Mouse (Mus musculus): ENCODE measurements around the gene Cfap221.

The Cfap221 gene

DNA sequence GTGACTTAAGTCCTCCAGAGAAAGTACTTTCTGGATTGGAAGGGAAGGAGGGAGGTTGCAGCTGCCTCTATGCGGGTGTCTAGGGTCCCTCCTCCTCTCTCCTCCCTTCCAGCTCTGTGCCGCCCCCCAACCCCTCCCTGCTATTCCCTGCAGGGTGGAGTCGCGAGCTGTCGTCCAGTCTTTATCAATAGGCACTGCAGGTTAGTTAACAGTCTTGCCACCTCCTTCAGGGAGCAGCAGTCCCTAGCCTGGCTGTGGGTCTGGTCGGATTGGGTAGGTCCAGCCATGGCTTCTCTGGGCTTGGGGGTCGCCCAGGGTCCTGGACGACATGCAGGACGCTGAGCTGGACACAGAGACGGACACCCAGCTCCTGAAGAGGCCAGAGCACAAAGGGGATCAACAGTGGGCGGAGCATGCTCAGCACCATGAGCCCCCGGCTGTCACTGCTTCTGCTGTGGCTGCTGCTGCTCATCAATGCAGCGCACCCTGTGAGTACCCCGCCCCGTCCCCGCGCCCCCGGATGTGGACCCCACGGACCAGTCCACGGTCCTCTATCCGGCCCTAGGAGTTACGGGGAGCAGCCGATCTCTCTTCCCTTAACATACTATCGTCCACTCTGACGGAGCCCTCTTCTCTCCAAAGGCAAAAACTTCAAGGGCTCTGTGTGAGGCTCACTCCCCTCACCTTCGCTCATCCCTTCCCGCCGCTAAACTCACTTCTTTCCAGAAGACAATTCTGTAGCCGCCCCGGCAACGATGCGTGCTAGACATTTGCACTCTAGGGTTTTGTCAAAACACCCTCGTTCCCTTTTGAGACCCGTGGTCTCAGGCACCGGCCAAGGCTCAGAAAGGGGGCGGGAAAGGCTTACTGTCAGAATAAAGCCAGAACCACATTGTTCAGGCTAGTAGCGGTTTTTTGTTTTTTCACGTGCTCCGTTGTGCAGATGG, 10.1 kb upstream of the Cfap221 start, which contains the start of gene Sctr:
Sctr (plus strand) TSS at position 51 of the 947 bp plus-strand sequence.
- no peak for DNase-seq (ENCODE audit: low read depth)

DNA sequence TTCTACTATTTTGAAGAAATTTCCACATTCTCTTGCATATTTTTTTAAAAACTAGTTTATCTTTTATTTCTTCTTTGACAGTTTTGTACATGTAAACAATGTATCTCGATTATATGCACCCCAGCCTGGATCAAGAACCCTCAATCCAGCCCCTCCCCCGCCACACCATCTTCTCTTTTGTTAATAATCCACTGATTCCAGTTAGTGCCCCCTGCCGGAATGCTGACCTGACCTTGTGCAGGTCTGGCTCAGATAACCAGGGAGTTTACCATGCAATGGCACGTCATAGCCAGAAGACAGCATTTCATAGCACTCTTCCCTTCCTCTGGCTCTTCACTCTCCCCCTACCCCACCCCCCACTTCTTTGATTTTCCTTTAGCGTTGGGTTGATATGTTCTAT, 610 bp upstream of the Cfap221 start:
- DNase-seq (ENCODE audit: low read depth), result no peak

- DNase-seq (ENCODE audit: low read depth), result no peak
Measured at GRCm38 (mm10) chr1:119986555-119986954, 10.5 kb downstream of the Cfap221 start.

- no peak for DNase-seq (ENCODE audit: low read depth)
Measured at GRCm38 (mm10) chr1:119975141-119975540, 21.9 kb downstream of the Cfap221 start.

GRCm38 (mm10) chr1:119973117-119973516, 23.9 kb downstream of the Cfap221 start:
- no peak for DNase-seq (ENCODE audit: low read depth)

DNA sequence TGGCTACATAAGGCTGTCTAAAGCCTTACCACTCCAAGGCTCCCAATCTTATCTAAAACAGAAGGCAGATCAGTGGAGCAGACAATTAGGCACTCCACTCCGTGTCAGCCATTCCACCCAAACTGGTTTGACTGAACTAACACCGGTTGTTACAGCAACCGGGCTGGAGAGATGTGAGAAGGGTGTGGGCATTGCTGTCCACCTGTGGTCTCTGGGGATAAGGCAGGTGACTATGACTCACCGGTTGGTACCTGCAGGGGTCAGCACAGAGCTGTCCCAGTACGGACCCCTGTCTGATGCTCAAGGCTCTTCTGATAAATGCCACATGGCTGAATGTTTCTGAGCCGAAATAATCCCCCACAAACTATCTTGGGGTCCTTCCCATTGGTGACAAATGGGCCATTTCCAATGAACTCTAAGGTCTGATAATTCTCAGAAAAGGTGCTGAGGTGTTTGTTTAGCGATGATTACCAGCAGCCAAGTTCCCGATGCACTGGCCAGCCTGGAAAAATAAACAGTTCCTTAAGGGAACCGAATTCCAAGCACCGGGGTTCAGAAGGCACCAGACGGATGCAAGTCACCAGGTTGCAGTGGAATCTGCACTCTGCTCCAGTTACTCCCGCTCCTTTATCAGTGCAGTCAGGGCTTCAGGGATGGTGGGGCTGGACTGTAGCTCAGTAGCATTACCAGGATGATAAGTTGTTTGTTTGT, 31.1 kb downstream of the Cfap221 start:
- no peak for DNase-seq (ENCODE audit: low read depth)

DNA sequence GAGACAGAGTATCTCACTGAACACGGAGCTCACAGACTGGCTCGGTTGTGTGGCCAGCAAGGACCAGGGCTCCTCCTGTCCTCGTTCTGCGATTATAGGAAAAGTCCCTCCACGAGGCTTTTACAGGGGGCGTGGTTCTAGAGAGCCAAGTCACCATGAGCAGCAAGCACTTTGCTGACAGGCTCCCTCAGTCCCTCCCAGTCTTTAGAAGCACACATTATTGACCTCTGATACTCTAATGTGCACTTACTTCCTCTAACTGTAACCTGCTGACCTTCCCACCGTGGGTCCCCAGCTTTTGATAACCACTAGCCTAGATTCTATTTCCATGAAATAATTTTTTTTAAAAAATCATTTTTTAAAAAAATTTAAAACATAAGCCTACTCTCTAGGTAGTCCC, 37.1 kb downstream of the Cfap221 start:
- DNase-seq (ENCODE audit: low read depth), result no peak

GRCm38 (mm10) chr1:119959464-119959863, 37.6 kb downstream of the Cfap221 start:
- no peak for DNase-seq (ENCODE audit: low read depth)

GRCm38 (mm10) chr1:119957716-119958222, 39.3 kb downstream of the Cfap221 start:
- DNase-seq (ENCODE audit: low read depth), result no peak

DNA sequence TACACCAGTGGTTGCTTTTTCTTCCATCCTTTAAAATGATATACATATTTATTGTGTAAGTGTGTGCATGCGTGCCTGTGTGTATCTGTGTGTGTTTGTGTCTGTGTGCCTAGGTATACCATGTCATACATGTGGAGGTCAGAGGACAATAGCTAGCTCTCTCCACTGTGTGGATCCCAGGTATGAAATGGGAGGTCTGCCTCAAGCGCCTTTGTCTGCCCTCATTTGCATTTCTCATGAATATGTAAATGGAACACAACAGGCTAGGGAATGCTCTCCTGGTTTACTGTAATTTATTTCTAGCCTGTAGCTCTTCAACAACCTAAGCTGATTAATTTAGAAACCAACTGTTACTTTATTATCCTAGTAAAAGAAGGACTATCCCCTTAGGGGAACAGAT, 42.4 kb downstream of the Cfap221 start:
- no peak for DNase-seq (ENCODE audit: low read depth)

DNA sequence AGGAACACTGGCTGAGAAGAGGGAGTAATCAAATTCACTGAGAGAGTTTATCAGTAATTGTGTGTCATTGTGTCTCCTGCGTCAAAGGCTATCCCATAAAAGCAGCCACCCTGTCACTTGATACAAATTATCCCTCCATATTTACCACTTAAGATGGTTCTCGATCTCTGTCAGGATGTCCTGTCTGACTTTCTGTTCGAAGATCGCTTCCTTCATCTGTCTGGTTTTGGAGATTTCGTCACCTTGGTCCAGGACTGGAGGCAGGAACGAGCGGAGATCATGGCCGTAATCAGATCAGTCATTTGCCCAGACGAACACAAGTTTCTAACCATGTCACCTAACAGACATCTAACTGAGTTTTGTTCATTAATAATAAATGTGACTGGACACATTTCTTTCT, 43.6 kb downstream of the Cfap221 start:
- no peak for DNase-seq (ENCODE audit: low read depth)

DNA sequence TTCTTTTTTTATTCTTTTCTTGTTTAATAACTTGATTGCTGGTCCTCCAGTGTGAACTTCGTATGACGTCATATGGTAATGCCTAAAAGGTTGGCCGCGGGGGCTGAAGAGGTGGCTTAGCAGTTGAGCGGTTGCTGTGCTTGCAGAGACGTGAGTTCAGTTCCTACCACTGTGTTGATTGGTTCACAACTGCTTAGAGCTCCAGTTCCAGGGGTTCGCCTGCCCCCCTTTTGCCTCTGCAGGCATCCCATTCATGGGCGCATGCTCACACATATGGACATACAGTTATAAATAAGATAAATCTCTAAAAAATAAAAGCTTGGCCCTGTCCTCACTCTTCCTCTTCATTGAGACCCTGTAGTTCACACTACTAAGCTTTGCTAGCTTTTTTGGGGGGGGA, 46.9 kb downstream of the Cfap221 start:
- DNase-seq (ENCODE audit: low read depth), result no peak

DNA sequence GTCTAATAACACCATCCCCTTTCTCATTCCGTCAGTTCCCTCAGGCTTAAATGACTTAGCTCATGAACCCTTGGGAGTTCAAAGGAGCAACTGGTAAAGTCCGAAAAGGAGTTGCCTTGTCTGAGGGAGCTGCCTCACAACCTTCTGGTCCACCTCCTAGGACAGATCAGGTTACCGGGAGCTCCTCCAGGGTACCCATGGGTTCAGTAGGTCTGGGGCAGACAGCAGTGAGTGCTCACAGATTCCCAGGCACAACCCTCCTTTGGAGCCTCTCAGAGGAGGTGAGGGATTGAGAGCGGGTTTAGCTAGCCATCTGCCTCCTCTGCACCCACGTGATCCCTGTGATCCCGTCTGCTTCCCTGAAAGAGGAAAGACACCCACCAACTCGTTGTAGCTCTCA, 60.2 kb downstream of the Cfap221 start:
- no peak for DNase-seq (ENCODE audit: low read depth)

DNA sequence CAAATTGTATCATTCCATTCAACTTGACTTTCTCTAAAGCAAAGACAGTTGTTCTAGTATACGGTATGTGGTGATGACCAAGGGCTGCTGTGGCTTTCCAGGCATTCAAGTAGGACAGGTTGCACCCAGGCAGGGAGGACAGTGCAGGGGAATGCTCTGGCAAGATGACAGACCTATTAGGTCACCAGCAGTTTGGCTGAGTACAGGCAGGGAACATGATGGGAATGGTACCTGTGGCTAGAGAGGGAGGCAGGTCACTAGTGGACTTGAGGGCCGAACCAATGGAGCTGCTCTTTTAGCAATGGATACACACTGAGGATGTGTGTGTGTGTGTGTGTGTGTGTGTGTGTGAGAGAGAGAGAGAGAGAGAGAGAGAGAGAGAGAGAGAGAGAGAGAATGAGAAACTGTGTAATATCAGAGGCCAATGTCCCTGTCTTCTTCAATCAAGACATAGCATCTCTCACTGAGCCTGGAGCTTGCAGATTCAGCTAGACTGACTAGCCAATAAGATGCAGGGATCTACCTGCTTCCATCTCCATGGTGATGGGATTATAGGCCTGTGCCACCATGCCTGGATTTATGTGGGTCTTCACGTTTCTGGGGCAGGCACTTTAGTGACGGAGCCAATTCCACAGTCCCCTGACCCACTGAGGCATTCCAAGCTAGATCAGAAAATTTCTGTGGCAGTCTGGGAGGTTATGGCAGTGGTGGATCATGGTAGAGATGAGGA, 65.4 kb downstream of the Cfap221 start:
- DNase-seq (ENCODE audit: low read depth), result no peak

GRCm38 (mm10) chr1:119929715-119930114, 67.3 kb downstream of the Cfap221 start:
- DNase-seq (ENCODE audit: low read depth), result no peak

DNA sequence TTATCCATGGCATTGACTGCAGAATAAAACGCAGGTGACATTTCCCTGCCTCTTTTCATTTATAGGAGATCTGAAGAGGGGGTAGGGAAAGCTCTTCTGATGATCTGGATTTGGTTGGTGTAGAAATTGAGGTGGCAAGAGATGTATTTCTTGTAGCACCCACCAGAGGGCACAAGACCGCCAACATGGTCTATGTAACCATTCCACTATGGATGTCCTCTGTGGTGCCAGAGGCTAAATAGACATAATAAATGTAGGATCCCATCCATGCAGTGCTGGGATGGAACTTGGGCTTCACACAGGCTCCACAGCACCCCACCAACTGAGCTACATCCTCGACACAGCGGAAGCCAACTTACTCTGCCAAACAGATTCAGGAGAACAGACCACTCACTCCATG, 77.7 kb downstream of the Cfap221 start:
- DNase-seq (ENCODE audit: low read depth), result peak; percentile 27

GRCm38 (mm10) chr1:119916823-119917371, 80.1 kb downstream of the Cfap221 start:
- DNase-seq (ENCODE audit: low read depth), result no peak

- peak; percentile 94 for DNase-seq (ENCODE audit: low read depth)
Measured at GRCm38 (mm10) chr1:119912953-119913814, 83.8 kb downstream of the Cfap221 start, which contains the start of gene Tmem177. Gene Tmem177, minus strand, starts transcription at chr1:119913208.

- DNase-seq (ENCODE audit: low read depth), result no peak
Measured at GRCm38 (mm10) chr1:119907206-119907748, 89.8 kb downstream of the Cfap221 start.

DNA sequence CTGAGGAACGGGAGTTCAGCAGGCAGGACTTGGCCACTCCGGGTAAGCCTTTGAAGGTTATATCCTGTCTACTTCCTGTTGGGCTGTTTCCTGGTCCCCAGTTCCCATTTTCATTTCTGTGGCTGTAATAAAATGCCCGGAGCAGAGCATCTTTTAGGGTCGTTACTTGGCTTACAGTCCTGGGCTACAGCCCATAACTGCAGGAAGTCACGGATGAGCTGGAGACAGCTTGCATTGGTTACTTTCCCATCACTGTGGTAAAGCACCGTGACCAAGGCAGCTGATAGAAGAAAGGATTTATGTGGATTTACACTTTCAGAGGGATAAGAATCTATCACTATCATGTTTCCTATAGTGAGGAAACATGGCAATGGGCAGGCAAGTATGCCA, 93.8 kb downstream of the Cfap221 start:
- DNase-seq (ENCODE audit: low read depth), result no peak
